Mouse (Mus musculus) right cerebral cortex, postnatal 10 days (tissue): ENCODE data around the gene Gpr119.

Experiments
- DNase-seq, 2 experiments: peaks; one replicate each; pipeline ENCODE4 v3.0.0; 2021; ENCODE audit warnings: low spot score in 2 of 2

Gene Gpr119

DNA sequence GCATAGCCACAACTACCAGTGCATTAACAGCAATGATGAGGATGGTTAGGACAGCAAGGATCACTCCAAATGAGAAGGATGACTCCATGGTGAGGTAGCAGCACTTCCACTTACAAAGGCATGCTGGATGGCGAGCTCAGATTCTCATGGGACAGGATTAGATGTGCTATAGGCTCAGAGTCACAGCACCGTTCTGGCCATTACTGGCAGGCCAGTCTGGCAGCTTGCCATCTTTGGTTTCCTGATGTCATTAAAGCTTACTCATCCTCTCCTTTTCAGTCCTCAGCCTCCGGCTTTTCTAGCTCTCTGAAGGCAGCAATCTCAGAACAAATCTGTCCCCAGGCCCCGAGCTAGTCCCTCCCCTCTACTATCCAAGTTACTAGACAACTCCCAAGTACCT lies at the start of gene Gpr119:
TSS of gene Gpr119 (minus strand) at position 308 of the 400 bp plus-strand sequence.
- no peak for DNase-seq

DNA sequence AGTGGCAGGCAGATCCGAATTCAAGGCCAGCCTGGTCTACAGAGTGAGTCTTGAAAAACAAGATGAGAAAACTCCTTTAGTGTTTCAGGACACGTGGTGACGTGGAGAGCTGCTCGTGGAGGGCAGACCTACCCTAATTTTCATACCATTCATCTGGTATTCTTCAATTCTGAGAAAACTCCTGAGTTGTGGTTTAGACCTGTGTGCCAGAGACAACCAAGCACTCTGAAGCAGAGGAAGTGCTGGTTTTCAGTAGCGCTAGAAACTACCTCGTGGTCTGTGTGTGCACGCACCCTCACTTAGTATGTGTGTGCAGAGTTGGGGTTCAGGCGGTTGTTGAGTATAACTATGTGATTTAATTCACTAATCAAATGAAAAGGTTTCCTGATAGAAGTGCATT lies 38.6 kb upstream of the Gpr119 start:
- DNase-seq: no peak

DNA sequence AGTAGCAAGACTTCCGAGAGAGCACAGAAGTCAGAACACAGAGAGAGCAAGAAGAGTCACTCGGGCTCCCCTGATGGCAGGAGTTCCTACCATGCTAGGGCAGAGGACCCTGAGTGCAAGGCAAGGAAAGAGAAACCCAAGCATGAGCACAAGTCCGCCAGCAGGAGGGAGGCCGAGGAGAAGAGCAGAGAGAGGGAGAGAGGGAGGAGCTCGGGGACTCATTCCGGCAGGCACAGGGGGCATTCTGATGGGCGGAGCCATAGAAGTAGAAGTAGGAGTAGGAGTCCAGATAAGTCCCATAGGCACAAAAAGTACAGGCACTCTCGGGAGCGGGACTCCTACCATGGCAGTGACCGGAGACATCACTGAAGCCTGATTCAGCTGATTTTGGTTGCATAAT lies 35.4 kb upstream of the Gpr119 start:
- no peak for DNase-seq

DNA sequence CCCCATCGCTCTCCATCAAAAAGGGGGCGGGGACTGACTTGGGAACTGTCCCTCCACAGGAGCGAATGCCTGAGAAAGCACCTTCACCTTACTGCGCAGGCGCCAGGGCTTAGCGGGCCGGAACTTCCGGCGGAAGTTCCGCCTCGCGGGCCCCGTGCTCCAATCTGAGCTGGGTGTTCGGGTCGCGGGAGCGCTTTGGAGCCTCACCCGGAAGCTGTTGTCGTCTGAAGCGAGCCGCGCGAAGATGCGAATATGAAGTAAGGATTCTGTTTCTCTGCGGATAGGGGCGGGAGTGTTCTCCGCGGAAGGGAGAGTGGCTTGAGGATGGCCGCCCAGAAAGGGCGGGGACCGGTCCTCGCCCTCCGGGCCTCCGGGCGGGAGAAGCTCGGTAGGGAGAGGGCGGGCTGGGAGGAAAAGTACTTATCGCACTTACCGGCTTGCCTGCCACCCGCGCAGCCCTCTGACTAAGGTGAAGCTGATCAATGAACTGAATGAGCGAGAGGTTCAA lies 20.6 kb upstream of the Gpr119 start, which contains the start of gene Rbmx2:
TSS of gene Rbmx2 (plus strand) at position 141 of the 508 bp plus-strand sequence.
- peak; percentile 94 to 95 for DNase-seq

DNA sequence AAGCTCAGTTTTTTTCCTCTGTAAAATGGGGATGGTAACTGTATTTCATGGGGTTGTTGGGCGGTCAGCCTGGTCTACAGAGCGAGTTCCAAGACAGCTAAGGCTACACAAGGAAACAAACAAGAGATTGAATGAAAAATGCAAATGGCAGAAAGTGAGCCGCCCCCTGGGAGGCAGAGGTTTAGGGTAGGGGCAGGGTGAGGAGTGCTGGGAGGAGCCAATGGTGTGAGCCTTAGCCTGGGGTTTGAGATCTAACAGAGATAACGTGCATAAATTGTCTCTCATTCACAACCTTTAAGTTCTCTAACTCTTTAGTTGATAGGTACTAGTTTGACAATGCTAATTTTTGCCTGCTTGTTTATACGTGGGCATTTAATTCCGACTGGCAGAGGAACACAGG lies 20.2 kb upstream of the Gpr119 start:
- no peak for DNase-seq

DNA sequence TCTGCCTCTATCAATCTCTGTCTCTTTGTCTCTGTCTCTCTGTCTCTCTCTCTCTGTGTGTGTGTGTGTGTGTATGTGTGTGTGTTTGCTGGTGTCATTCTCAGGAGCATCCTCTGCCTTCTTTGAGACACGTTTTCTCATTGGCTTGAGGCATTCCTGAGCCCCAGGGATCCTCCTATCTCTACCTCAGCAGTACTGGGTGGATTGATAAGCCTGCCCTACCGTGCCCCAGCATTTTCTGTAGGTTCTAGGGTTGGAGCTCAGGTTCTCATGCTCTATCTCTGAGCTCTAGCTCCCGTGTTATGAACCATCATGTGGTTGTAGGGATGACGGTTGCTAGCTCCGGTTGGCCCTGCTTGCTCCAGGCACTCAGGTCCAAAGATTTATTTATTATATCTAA lies 9.6 kb upstream of the Gpr119 start:
- DNase-seq: no peak

DNA sequence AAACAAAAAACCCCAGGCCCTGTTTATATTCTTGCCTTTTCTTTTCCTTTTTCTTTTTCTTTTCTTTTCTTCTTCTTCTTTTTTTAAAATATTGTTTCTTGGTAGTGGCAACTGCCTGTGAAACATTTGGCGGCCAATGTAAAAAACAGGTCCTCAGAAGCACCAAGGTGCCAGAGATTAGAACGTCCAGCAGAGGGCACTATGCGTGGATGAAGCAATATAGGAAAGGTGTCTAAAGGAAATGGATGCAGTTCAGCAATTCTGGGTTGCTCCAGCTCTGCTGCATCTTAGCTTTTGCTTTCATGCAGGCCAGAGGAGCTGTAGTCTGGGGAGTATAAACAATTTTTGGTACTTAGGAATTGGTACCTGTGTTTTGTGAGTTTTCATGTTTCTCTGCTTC lies 9.2 kb upstream of the Gpr119 start:
- peak; percentile 32 to 56 for DNase-seq

DNA sequence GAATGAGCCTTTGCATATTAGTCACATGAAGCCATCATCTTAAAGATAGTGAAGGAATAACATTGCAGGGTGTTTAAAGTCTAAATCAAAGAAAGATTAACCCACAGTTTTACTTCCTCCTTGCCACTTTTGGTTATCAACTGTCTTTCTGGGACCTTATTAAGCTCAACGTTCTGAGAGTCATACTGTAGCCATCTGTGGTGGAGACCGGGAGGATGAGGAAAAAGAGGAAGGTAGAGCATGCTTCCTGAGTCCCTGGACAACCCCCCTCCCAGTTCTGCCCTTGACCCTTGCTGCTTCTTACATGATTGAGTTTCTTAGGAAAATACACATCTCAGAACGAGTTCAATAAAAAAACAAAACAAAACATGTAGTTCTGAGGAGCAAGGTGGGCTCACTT lies 2.6 kb downstream of the Gpr119 start:
- DNase-seq: no peak

DNA sequence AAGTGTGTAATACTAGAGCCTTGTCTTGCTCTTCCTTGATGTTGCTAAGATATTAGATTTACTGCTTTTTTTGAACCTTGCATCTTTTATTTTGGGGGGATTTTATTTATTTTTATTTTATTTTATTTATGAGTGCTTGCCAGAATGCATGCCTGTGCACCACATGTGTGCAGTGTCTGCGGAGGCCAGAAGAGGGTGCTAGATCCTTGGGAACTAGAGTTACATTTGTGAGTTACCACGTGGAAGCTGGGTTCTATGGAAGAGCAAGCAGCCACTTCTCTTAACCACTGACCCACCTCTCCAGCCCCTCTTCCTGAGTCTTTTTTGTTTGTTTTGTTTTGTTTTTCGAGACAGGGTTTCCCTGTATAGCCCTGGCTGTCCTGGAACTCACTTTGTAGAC lies 4.7 kb downstream of the Gpr119 start:
- DNase-seq: no peak

DNA sequence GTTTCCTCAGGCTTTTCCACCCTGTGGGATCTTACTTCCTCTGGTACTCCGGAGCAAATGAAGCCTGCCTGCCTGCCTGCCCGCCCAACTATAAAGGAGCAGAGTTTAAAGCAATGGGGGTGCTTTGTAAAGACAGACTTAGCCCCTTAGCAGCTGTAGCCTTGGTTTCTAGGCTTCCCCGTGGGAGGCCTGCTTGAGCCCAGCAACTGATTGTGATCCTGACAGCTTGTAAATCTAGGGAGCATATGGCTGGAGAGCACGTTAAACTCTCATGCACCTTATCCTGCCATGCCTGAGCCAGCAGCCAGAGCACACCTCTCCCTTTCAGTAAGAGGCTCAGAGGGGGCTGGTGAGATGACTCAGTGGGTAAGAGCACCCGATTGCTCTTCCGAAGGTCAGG lies 7.5 kb downstream of the Gpr119 start:
- peak in 1 of 2 experiments; percentile 24 for DNase-seq

DNA sequence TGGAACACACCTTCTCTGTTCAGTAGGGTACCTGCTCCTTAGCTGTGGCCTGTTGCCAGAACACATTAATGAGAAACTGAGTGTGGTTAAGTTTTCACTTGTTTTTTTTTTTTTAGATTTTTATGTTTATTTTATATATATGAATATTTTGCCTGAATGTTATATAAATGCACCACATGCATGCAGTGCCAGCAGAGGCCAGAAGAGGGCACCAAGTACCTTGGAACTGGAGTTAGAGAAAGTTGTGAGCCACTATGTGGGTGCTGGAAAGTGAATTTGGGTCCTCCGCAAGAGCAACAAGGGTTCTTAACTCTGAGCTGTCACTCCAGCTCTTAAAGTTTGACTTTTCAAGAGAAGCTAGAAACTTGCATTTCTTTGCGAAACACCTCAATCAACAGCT lies 30.2 kb downstream of the Gpr119 start:
- peak; percentile 22 to 24 for DNase-seq

DNA sequence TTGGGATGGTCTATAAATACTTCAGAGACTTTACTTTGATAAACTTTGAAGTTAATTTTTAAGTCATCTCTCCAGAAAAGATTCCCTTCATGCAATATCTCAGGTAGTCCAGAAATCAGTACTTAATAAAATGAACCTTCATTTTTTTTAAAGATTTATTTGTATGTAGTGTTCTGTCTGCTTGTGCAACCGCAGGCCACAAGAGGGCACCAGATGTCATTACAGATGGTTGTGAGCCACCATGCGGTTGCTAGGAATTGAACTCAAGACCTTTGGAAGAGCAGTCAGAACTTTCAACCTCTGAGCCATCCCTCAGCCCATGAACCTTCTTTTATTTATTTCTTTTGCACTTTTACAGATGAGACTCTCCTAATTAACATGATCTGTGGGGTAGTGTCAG lies 37.2 kb downstream of the Gpr119 start:
- DNase-seq: no peak

DNA sequence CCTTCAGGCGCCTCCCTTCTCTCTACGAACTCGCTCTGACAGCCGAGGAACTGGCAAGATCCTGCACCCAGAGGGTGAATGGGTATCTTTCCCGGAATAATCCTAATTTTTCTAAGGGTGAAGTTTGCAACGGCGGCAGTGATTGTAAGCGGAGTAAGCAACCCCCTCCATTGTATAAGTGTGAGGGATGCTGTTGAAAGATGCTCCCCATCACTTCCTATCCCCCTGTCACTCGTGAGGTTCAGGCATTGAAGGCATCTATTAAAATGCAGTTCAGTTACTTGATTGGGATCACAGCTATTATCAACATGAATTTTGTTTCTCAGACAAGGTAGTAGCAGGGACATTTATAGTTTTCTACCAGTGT lies 50.2 kb downstream of the Gpr119 start:
- no peak for DNase-seq

DNA sequence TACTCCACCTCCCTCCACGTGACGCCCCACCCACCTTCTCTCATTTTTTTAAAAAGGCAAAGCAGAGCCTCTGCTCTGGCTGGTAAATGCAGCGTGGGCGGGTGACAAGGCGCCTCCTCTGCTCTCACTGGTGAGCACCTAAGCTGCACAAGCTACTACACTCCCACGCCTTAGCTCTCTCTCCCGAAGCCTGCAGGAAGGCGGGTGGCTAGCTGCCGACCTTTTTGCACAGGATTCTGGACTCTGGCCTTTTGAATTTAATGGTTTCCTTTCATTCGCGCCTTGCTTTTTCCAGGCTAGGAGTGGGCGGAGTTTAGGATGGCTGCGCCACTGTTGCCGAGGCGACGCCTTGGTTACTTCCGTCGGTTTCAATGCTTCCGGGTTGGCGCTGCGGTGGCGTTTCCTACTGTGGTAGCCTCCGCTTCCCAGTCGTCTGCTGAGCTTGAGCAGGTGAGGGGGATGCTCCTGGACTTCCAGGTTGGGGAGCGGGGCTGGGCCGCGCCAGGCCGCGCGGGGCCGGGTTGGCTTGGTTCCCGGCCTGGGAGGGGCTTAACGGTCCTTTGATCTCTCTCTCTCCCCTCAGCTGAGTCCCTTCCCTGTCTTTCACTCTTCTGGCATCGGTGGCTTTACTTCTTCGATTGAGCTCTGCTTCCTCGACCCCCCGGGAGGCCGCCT lies 50.8 kb downstream of the Gpr119 start, which contains the start of gene Slc25a14:
TSS of gene Slc25a14 (plus strand) at position 35 of the 675 bp plus-strand sequence.
- peak; percentile 86 to 89 for DNase-seq

DNA sequence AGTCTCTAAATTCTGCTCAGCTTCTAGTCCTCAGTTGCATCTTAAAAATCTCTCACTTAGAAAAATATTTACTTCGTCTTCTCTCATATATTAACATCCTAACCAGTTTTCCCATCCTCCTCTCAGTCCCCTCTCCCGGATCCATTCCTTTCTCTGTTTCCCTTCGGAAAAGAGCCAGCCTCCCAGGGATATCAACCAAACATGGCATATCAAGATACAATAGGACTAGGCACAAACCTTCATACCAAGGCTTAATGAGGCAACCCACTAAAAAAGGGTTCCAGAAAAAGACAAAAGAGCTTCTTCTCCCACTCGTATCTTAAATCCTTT lies 51.3 kb downstream of the Gpr119 start:
- DNase-seq: no peak
